Mouse (Mus musculus) kidney, adult 2 months (tissue): ENCODE results near the gene Prkar2a. TPM values are rescaled to one million over a fixed set of nuclear protein-coding genes. Genes with fewer than 3 reads are reported as not detected.

Experiments used
- DNase-seq: peaks from one replicate; pipeline ENCODE4 v3.0.0; 2021
- H3K27ac ChIP-seq: fragments of 200-500 bp; 2 replicates; pipeline ENCODE4 v1.5.1; 2012; ENCODE audit warnings: low read depth, low read length, control low read depth, inconsistent platforms; ENCODE audit not compliant: insufficient read depth
- H3K27me3 ChIP-seq: fragments of 200-500 bp; replicated peaks from 2 replicates; pipeline ENCODE4 v1.6.1; 2012; ENCODE audit warnings: mild to moderate bottlenecking, moderate library complexity, low read length, inconsistent platforms; ENCODE audit not compliant: control insufficient read depth, insufficient read depth
- H3K36me3 ChIP-seq: fragments of 200-500 bp; 2 replicates; pipeline ENCODE4 v1.6.1; 2012; ENCODE audit warnings: mild to moderate bottlenecking, moderate library complexity, low read length, inconsistent platforms; ENCODE audit not compliant: control insufficient read depth, insufficient read depth
- H3K4me1 ChIP-seq: fragments of 200-500 bp; 2 replicates; pipeline ENCODE4 v1.6.1; 2011; ENCODE audit warnings: low read length; ENCODE audit not compliant: control insufficient read depth, insufficient read depth
- H3K4me3 ChIP-seq: fragments of 200-500 bp; 2 replicates; pipeline ENCODE4 v1.5.1; 2011; ENCODE audit warnings: mild to moderate bottlenecking, low read depth, low read length, control low read depth; ENCODE audit not compliant: insufficient read depth
- CTCF ChIP-seq: fragments of 200-500 bp; conservative IDR thresholded peaks from 2 replicates; pipeline ENCODE4 v1.5.1; 2011; ENCODE audit warnings: low read depth, mild to moderate bottlenecking, control low read depth, low read length, moderate library complexity, mixed read lengths; ENCODE audit not compliant: insufficient read depth, insufficient read length
- POLR2A ChIP-seq: fragments of 200-500 bp; IDR thresholded peaks from one replicate; pipeline ENCODE4 v1.6.1; 2011; ENCODE audit warnings: low read depth, low read length, control low read depth
- WGBS: fragments of 180-500 bp; shearing (Covaris S2); methylation state at CpG from one replicate; pipeline ENCODE4 v1.1.7; 2018; 5-methylcytosine and 5-hydroxymethylcytosine counted together
- polyA plus RNA-seq: library from polyadenylated mRNA; depleted of rRNA; stranded (reverse); fragments of >200 nt; gene quantifications from 2 replicates; pipeline ENCODE4 v1.2.3, GENCODE M21; 2012

Prkar2a gene
- polyA plus RNA-seq, 1 experiment, result 19.0 TPM

DNA sequence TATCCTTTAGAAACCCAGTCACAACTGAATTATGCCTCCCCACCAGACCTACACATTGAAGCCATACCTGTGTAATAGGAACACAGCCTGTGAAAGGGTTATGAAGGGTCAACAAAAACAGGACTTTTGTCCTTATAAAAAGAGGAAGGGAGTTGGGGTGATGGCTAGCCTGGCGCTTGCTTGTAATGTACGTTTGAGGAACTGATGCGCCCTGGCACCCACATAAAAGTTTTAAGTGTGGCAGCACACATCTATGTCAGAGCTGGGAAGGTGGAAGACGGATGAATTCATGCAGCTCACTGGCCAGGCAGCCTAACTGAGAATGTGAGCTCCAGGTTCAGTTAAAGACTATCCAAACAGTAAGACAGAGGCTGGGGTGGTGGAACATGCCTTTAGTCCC lies 27.1 kb downstream of the Prkar2a start:
- Histone ChIP-seq H3K4me3 (no peak overlapping the region), H3K36me3 (no peaks in the 10 kb centered on the region; the same call in 1 of the 2 replicates), H3K27me3 (no peaks in the 10 kb centered on the region), H3K27ac (no peak overlapping the region), H3K4me1 (no peaks in the 10 kb centered on the region)
- no peak for TF ChIP-seq POLR2A
- no peak for TF ChIP-seq CTCF
- 88% methylated on average over 4 of the region's 4 CpGs for WGBS
- no peak for DNase-seq

DNA sequence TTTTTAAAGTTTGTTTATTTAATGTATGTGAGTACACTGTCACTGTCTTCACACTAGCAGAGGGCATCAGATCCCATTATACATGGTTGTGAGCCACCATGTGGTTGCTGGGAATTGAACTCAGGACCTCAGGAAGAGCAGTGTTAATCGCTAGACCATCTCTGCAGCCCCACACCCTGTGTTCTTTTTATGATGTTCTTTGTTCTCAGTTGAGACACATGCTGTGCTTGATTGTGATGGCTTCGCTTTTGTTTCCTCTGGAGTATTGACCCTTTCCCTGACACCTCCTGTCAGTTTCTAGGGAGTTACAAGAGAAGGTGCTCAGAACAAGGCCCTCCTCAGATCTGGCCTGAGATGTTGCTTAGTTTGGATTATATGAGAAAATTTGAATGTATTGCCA lies 34.6 kb downstream of the Prkar2a start:
- Histone ChIP-seq H3K36me3 (no peaks in the 10 kb centered on the region; the same call in 1 of the 2 replicates), H3K4me3 (no peak overlapping the region), H3K27me3 (no peaks in the 10 kb centered on the region), H3K27ac (no peak overlapping the region), H3K4me1 (no peaks in the 10 kb centered on the region)
- WGBS, result 76% methylated on average over 2 of the region's 2 CpGs
- no peak for DNase-seq
- TF ChIP-seq CTCF, result no peak
- TF ChIP-seq POLR2A, result no peak

DNA sequence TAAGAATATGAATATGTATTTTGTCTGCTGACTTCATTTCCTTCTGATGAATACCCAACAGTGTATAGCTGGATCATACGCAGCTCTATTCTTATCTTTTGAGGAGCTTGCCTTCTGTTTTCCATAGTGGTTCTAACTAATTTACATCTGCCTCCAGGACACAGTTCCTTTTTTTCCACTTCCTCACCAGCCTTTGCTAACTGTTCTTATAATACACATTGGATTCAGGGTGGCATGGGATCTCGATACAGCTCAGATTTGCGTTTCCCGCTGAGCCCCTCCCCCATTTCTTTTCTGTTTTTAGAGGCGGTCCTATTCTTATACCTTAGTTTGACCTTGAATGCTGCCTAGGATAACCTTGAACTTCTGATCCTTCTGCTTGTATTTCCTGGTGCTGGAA lies 37.0 kb downstream of the Prkar2a start:
- TF ChIP-seq POLR2A (no peak), CTCF (no peak)
- Histone ChIP-seq H3K4me1 (no peaks in the 10 kb centered on the region), H3K27ac (no peak overlapping the region), H3K27me3 (no peaks in the 10 kb centered on the region), H3K36me3 (no peaks in the 10 kb centered on the region; the same call in 1 of the 2 replicates), H3K4me3 (no peak overlapping the region)
- WGBS, result 92% methylated on average over 5 of the region's 5 CpGs
- no peak for DNase-seq

DNA sequence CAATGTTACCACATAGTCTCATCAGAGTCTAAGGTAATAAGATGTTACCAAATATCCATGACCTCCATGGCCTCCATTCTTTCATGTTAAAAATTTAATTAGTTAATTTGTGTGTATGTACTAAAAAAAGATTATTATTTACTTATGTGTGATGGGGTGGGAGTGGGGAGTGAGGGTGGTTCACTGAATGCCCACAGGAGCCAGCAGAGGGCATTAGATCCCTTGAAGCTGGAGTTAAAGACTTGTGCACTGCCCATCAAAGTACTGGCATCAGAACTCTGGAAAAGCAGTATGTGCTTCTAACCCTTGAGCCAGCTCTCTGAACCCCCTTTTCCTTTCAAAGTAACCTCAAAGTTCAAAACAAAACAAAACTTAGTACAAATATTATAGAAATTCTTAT lies 39.9 kb downstream of the Prkar2a start:
- Histone ChIP-seq H3K27me3 (no peaks in the 10 kb centered on the region), H3K4me1 (no peaks in the 10 kb centered on the region), H3K4me3 (no peak overlapping the region), H3K27ac (no peak overlapping the region), H3K36me3 (no peaks in the 10 kb centered on the region; the same call in 1 of the 2 replicates)
- DNase-seq, result no peak
- TF ChIP-seq CTCF (peak; percentile 35), POLR2A (no peak)

DNA sequence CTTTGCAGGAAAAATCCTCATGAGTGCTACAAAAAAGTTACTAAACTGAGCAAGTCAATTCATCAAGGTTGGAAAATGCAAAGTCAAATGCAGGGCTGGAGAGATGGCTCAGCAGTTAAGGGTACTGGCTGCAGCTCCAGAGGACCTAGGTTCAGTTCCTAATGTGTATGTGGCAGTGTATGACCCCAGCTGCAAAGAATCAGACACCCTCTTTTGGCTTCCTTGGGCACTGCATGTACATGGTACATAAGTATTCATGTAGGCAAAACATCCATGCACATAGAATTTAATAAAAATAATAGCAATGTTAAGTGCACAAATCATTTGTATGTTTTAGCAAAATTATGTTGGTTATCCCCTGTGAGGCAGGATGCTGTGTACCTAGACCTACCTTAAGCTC lies 43.3 kb downstream of the Prkar2a start:
- Histone ChIP-seq H3K36me3 (no peaks in the 10 kb centered on the region; the same call in 1 of the 2 replicates), H3K4me3 (no peak overlapping the region), H3K4me1 (no peaks in the 10 kb centered on the region), H3K27ac (no peak overlapping the region), H3K27me3 (no peaks in the 10 kb centered on the region)
- no peak for TF ChIP-seq POLR2A
- no peak for TF ChIP-seq CTCF
- DNase-seq, result no peak

DNA sequence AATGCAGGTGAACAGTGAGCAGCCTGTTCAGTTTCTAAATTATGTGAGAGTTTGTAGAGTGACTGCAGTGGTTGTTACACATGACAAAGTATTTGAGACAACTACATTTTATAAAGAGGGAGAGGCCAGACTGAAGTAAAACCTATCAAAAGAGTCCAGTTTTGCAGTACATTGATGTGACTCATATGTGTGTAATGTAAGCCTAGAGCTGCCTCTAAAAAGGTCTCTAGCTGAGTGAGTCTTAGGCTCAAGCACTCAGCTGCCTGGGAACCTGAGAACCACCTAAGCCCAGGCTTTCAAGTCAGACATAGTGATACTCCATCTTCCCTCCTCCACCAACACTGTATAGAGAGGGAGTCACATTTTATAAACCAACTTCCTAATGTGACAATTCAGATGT lies 45.5 kb downstream of the Prkar2a start:
- TF ChIP-seq POLR2A (no peak), CTCF (no peak)
- H3K36me3 ChIP-seq, result no peaks in the 10 kb centered on the region
- DNase-seq, result no peak
- no peak overlapping the region for H3K27ac ChIP-seq
- H3K27me3 ChIP-seq, result no peaks in the 10 kb centered on the region
- H3K4me1 ChIP-seq, result no peaks in the 10 kb centered on the region
- no peak overlapping the region for H3K4me3 ChIP-seq

DNA sequence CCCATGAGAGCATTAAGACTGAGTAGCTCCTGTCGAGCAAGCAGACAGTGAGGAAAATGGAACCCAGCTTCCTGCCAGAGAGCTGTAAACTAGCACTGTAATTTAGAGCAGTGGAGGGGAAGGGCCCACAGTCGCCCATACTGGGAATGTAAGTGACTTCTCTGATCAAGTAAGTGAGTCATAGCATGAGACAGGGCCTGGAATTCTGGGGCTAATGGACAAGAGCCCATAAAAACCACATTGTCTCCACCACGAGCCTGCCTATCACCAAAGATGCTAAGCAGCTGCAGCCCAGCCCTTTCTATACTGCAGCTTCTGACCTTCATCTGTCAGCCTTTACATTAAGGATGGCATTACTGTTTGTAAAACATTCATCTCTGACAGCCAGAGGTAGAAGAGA lies 50.1 kb downstream of the Prkar2a start:
- no peak overlapping the region for H3K4me3 ChIP-seq
- 61% methylated on average over 3 of the region's 3 CpGs for WGBS
- H3K36me3 ChIP-seq, result no peaks in the 10 kb centered on the region; the same call in none of the 2 replicates
- TF ChIP-seq CTCF, result no peak
- no peak for TF ChIP-seq POLR2A
- H3K4me1 ChIP-seq, result no peaks in the 10 kb centered on the region
- H3K27me3 ChIP-seq, result no peaks in the 10 kb centered on the region
- no peak for DNase-seq
- no peak overlapping the region for H3K27ac ChIP-seq

DNA sequence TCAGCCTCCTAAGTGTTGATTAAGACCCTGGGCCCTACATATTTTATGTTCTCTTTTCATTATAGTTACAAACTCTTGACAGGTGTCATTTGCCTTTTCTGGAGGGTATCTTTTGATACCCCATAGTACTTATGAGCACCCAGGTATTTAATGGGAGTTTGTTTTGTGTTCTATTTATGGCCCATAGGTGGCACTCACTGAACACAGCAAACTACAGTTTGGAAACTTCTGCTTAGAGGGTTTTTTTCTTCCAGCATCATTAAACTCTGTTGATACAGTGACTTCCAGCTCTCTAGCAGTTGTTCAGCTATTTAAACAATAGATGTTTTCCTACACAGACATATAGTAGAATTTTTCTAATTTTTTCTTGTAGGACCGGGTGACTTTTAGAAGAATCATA lies 50.9 kb downstream of the Prkar2a start:
- 91% methylated on average over 1 of the region's 1 CpGs for WGBS
- no peaks in the 10 kb centered on the region for H3K27me3 ChIP-seq
- no peaks in the 10 kb centered on the region for H3K4me1 ChIP-seq
- DNase-seq, result peak; percentile 21
- H3K27ac ChIP-seq, result no peak overlapping the region
- peaks cover 1% of the 10 kb centered on the region for H3K36me3 ChIP-seq
- H3K4me3 ChIP-seq, result no peak overlapping the region
- no peak for TF ChIP-seq POLR2A
- no peak for TF ChIP-seq CTCF
